Mouse (Mus musculus): ENCODE data around the gene Rpap3. TPM values are rescaled to one million over a fixed set of nuclear protein-coding genes. Genes with fewer than 3 reads are reported as not detected.

The Rpap3 gene
- total RNA-seq (2021): 14.6 and 19.3 TPM in 2 replicates
- long read RNA-seq, experiment 1, transcript Rpap3-201 (17 exons, 2,271 nt): major isoform, 33 of 39 reads
- long read RNA-seq, experiment 1, partial matches to known transcripts: 3 of 39 reads
- long read RNA-seq, experiment 1, other reads (novel, unspliced or antisense): 3 of 39 reads
- long read RNA-seq, experiment 2, transcript Rpap3-201 (17 exons, 2,271 nt): major isoform, 13 of 21 reads
- long read RNA-seq, experiment 2, partial matches to known transcripts: 3 of 21 reads
- long read RNA-seq, experiment 2, other reads (novel, unspliced or antisense): 5 of 21 reads

DNA sequence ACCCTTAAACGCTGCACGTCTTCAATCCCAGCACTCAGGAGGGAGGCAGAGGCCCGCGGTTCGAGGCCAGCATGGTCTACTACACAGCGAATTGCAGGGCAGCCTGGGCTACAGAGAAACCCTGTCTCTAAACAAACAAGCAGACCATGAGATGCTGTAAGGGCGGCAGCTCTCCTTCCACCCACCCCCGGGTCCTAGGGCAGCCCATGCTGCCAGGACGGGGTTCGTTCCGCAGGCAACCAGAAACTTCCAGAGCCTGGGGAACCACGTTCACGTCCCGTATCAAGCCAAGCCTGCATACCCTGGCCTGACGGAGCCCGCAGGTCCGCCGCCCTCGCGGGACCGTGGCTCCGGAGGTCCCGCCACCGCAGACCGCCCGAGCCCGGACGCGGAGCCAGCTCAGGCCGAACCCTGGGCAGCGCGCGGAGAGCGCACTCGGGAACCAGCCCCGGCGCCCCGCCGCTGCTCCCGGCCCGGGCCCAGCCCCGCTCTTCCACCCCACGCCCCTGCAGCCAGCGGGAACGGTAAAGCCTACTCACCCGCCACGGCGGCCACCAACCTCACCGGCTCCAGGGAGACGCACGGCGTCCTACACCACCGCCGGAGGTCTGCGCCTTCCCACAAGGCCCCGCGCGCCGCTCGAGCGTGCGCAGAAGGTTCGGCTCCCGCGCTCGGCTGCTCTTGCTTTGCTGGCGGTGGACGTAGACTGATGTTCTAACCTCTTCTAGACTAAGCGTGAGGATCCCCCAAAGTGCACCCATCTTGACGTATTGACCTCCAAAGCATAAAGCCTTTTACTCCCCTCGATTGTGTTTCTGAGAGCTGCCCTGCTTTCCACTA is at the start of gene Rpap3:
Rpap3 (minus strand) TSS at position 615 of the 840 bp plus-strand sequence.
- peak; percentile 94 for DNase-seq

DNA sequence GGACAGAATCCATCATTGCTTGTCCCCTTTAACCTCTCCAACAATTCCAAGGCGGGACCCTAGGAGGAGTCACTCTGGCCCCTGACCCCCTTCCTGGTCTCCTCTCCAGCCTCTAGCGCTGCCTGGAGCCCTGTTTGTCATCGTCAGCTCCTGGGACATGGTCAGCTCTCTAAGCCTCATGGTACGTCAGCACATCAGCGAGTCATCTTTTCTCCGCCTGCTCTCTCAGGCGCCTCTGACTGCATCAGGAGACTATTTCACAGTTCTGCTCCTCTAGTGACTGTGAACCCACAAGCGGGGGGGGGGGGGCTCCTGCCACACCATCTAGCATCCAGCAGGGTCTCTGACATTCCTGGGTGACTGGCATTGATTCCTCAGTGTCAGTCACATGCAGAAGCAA is 49.7 kb upstream of the Rpap3 start:
- no peak for DNase-seq

DNA sequence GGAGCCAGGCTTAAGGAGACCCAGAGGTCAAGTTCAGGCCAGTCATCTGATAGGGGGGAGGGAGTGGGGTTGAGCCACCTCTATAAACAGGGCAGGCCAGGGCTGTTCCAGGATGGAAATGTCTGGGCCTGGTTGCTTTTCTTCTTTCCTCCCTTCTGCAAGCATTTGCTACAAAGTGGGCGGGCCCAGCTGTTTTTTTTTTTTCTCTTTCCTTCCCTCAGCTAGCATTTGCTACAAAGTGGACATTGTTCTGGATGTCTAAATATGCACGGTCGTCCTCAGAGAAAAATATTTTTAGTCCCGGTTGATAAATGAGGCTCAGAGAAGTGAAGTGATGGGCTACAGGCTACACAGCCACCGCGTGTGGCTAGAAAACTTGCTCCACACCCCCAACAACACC is 48.9 kb upstream of the Rpap3 start:
- no peak for DNase-seq

DNA sequence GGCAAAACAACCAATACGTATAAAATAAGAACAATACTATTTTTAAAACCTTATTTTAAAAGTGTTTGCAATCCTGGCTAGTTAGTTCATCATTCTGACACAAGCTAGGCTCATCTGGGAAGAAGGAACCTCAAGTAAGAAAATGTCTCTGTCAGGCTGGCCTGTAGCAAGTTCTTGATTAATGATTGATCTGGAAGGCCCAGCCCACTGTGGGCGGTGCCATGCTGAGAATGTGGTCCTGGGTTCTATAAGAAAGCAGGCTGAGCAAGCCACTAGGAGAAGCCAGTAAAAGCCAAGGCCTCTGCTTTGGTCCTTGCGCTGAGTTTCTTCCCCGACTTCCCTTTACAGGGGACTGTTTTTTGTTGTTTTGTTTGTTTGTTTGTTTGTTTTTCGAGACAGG is 46.9 kb upstream of the Rpap3 start:
- DNase-seq: no peak

DNA sequence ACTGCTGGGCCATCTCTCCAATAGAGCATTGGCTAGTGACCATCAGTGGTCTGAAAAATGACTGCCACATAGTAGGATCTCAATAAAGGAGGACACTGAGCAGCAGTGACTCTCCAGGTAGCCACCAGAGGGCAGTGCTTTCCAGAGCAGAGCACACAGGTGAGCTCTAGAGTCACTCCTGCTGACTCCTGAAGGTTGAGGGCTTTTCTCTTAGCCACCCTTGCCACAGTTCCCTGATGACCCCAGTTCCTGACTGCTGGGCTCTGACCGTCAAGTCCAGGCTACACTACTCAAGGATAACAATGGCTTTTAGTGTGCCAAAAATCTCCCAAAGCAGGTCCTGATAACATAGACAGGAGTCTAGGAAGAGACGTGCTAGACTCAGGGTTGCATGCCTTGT is 46.1 kb upstream of the Rpap3 start:
- DNase-seq: no peak

DNA sequence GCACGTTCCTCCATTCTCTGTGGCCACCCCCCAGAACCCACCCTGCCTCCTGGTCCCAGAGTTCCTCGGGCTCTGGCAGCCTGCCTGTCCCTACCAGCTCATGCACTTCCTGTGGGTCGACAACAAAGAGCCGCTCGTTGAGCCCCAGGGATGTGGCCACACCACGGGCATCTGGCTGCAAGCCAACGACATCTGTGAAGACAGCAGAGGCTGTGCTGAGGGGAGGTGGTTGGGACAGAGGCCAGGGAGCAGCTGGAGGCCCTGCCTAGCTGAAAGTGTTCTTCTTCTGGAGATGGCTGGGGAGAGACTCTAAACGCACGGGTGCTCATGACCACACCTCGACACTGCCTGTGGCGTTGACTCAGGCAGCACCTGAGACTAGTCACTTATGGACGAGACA is 45.1 kb upstream of the Rpap3 start:
- peak; percentile 91 for DNase-seq

DNA sequence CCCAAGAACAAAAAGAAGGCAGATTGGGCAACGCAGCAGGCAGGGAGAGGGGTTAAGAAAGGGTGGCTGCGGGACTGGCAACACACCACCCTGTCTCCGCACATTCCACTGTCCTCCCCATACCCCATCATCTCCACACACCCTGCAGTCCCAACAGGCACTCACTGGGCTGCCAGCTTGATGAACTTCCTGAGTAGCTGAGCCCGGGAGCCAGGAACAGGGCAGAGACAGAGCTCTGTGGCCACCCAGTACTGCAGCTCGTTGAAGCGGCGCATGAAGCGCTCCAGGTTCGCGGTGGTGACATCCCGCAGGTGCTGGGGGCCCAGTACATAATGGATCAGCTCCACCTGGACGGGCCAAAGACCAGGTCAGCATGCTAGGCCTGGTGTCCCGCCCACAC is 44.2 kb upstream of the Rpap3 start:
- no peak for DNase-seq

DNA sequence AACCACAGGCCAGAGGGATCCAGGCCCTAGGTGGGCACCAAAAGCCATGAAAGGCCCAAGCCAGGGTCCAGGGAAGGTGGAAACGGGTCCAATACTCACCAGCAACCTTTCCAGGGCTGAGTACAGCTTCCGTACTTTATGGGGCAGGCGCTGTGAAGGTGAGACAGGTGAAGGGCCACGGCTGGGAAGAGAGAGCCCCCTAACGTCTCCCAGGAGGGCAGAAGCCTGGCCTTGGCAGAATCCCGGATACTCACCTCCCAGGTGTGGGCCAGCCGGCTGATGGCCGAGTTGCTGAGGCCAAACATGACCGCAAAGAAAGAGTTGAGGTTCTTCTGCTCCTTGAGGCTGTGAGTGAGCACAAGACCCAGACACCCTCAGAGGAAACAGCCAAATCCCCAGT is 43.8 kb upstream of the Rpap3 start:
- DNase-seq: no peak

DNA sequence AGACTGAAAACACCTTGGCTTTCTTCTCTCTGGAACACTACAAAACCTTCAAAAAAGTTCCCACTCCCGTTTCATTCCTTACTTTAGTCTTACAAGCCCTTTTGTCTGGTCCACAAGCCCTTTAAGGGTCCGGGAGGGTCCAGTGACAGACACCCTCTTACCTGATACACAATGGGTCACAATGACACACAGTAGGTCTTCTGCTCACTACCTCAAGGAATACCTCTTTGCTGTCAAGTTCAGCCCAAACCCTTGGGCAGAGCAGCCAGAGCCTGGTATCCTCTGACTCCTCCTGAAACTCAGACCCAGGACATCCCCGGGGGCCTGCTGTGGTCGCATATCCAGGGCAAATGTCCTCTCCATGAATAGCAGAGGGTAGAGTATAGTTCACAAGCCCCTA is 43.3 kb upstream of the Rpap3 start:
- DNase-seq: no peak

DNA sequence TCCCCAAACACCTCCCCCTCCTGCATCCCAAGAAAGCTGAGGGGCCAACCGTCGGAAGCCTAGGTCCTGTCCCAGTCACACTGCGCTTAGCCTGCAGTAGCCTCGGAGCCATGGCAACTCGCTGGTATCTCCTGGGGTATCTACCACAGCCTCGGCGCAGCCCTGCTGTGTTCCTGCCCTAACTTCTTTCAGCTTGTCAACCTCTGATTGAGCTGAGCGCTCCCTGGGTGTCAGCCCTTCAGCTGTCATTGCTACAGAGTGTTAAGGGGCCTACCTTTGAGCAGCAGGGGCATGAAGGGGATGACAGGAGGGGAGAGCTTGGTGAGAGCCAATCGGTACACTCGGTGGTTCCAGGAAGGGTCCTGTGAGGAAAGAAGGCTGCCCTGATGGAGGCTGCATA is 42.7 kb upstream of the Rpap3 start:
- DNase-seq: no peak

DNA sequence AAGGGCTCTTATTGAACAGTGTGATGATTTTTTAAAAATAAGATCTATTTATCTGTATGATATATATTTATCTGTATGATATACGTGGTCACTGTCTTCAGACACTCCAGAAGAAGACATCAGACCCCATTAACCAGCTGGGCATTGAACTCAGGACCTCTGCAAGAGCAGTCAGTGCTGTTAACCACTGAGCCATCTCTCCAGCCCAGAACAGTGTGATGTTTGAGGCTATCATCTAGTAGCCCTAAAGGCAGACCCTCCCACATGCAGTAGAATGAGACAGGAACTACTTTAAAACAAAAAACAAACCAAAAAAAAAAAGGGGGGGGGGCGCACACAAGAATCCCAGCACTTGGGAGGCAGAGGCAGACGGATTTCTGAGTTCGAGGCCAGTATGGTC is 41.9 kb upstream of the Rpap3 start:
- no peak for DNase-seq

DNA sequence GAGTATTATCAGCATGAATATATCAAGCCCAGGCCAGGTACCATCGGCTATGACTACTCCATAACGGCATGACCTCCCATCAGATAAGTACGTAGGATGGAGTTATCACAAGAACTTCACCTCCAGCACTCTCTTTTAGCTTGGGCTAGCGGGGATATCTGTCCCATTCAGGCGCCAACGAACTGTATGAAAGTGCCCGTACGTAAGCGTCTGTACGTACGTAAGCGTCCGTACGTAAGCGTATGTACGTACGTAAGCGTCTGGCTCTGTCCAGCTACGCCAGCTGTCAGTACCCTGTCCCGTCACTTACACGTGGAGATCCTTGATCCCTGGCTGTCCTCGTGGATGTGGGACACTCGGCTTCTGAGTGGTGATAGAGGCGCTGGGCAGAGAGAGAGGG is 41.1 kb upstream of the Rpap3 start:
- DNase-seq: no peak

DNA sequence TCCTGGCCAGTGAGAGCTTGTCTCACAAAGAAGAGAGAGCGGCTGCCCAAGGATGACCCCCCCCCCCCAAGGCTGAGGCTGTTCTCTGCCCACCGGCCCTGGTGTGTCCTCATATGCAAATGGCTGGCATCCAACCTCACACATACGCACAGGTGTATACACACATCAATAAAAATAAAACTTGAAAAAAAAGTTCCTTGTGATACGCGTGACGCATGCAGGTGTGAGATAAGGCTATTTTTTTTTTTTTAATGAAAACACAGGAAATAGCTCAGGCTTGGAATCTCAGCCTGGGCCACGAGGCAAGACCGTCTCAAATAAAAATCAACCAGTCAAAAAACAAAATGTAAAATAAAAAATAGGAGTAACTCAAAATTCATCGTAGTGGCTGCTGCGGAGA is 40.7 kb upstream of the Rpap3 start:
- DNase-seq: no peak

DNA sequence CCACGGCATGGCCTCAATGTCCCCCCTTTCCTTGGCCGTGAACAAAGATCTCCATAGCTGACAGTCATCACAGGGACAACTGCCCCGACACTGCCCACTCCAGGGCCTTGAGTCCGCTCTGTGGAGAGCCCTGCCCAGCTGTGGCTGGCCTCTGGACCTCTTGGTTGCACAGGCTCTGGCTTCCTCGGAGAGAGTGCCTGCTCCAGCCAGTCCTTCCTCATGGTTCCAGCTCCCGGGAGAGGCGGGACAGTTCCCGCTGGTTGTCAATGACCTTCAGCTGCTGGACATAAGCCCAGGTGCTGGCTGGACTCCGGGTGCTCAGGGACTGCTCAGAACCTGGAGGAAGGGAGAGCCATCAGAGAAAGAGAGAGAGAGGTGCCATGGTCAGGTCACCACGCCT is 39.7 kb upstream of the Rpap3 start:
- DNase-seq: peak; percentile 90

DNA sequence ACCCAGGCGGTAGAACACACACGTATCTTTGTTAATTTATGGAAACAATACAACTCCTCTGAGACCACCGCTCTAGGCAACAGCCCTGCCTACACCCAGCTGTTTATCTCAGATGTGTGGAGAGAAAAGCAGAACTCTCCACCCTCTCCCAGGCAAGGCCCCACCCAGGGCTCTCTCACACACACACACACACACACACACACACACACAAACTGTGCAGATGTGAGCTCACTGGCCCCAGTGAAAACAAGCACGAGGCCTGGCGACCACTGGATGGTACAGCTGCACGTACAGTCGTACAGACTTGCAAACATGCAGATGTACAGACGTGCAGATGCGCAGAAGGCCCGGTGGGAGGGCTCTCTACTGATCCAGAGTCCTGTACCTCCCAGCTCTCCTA is 39.3 kb upstream of the Rpap3 start:
- DNase-seq: no peak

DNA sequence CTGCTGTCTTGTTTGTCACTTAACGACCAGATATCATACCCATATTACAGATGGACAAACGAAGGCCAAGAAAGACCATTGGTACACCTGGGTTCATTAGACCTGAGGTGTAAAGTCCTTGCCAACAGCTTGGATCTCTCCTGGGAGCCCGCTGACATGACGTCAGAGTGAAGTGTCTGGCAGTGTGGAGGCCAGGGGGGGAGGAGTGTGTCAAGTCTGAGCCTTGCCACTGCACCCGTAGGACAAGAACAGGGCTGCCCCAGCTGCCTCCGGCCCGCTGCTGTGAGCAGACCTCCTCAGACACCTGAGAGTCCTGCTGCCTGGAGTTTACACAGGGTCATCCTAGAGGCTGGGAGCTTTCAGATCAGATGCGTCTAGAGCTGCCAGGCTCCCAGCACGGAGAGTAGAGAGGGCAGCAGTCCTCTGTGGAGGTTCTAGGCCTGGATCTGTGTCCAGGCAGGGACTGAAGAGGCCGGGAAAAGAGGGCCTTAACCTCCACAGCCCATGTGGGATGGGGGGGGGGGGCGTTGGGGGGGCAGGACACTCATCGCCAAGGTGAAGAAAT is 38.4 kb upstream of the Rpap3 start:
- peak; percentile 30 for DNase-seq

DNA sequence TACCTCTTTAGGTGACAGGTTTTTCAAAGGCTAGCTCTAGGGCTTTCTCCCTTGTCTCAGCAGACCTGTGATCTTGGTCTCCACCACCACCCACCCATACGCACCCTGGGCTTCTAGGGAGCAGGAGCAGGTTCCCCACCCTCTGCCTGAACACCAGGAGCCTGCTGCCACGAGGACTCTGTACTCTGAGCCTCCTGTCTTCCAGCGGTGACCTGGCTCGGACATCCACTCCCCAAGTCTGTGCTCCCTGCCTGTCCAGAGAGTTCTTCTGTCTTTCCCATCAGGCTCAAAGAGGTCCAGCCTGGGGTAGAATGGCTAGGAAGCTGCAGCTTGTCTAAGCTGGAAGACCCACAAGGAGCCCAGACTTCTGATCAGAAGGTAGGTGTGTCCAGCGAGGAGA is 37.6 kb upstream of the Rpap3 start:
- DNase-seq: no peak

DNA sequence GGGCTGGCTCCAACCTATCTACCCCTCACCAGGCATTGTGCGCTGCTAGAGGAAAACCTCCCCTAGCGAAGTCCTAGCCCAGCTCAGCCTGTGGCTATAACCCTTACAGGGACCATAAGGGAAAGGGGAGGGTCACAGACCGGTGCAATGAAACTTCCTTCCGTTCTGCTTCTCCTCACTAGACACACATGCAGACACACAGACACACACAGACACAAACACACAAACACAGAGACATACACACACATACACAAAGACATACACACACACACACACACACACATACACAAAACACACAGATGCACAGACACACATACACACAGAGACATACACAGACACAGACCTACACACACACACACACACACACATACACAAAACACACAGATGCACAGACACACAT is 37.0 kb upstream of the Rpap3 start:
- no peak for DNase-seq

DNA sequence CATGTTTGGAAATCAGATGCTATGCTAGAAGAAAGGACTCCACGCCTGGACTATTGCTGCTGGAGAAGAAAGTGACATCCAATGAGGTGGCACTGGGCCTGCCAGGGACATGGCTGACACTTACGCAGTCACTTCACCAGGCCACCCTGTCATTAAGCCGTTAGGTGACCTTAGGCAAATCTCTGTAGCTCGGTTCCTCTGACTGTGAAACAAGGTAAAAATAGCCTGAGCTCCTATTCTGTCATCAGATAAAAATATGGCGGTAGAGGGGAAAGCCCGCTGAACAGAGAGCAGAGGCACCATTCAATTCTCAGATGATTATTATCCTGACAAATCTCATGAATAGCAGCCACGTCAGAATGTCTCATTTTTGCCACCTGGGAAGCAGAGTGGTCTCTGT is 36.4 kb upstream of the Rpap3 start:
- DNase-seq: no peak

DNA sequence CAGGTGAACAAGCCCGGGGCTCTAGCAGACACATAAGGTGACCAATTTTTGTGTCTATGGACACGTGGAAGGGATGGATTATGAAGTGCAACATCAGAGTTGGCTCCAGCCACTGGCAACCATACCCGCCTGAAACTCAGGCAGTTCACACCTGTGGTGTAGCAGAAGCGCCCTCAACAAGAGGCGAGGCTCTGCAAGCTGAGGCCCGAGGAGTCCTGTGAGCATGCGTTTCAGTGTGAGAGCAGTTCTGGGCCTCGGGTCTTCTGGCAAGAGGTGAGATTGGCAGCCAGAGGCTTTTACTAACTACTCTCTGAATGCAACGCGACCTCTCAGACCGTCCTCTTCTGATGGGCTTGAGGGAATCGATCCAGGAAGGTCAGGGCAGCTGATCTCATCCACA is 36.0 kb upstream of the Rpap3 start:
- no peak for DNase-seq

DNA sequence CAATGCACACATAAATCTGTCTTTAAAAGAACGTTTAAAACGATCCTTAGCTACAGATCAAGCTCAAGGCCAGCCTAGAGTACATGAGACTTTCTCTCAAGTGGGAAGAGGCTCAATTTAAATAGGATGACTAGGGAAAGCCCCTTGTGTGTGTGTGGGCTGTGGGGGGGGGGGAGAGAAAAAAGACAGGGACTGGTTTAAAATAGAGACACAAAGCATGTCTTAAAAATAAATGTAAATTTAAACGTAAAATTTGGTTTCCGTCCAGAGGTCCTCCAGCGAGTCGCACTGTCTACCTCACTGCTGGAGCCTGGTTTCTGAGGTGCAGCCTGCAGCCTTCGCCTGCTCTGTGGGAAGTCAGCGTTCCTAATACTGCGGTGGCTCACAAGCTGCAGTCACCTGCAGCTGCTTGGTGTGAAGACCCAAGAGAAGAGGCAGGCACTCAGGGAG is 34.7 kb upstream of the Rpap3 start:
- no peak for DNase-seq

DNA sequence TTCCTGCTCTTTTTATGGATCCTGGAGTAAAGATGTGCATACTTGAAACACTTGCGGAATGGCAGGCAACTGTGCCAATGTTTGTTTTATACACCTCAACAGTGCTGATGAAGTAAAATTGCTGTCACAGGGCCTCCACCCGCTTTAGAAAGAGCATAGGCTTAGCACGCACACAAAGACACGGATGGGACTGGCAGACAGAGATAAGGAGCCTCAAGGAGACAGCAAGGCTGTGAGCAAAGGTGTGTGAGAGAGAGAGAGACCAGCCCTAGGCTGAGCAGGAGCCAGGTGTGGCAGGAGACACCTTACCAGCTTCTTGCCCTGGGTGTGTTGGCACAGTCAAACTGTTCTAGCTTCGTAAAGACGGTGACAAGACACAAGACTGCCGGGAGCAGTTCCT is 33.3 kb upstream of the Rpap3 start:
- no peak for DNase-seq

DNA sequence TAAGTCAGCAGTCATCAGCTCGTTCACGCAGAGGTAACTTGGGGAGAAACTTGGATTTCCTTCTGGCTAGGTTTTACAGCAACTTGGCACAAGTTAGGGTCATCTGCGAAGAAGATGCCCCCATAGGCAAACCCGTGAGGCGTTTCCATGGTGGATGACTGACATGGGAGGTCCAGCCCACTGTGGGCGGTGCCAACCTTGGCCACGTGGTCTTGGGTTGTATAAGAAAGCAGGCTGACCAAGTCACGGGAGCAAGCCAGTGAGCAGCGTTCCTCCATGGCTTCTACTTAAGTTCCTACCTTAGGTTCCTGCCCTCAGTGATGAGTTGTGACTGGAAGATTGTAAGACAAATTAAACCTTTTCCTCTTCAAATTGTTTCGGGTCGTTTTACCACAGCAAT is 26.4 kb upstream of the Rpap3 start:
- DNase-seq: no peak

DNA sequence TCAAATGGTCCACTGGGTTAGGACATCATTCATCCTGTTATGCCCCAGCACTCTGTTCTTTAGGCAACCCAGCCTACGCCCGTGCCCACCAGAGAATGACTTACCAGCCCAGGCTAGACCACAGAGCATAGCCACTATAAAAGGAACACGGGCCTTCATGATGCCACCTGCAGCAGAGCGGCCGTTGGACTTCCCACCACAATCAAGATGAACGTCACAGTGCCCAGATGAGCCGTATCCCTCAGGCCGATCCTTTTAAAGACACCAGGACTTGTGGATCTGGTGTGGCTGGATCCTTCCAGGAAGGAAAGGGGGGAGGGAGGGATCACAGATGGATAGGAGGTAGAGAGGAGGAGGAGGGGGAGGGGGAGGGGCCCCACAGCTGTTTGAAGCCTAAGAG is 25.5 kb upstream of the Rpap3 start, which contains the start of gene Endou:
Endou (minus strand) TSS at position 229 of the 400 bp plus-strand sequence.
- DNase-seq: no peak

Data from adrenal gland, postnatal 14 days (tissue).